Comparison of ENCODE assay signal across 8 mouse cellular contexts in genomic region chr10:127265727-127266111, GRCm38 (mm10). TPM values are rescaled to one million over a fixed set of nuclear protein-coding genes. Genes with fewer than 3 reads are reported as not detected.
DNase-seq lines count a peak whose midpoint lies in the region; ATAC-seq and TF ChIP-seq lines count a peak whose summit lies in the region.

No protein-coding gene starts in this region.

- intact Hi-C loops in gastrocnemius, postnatal 36 days (cut with DNase I), result no loop called here

- no peak overlapping the region for H3K4me3 ChIP-seq in neural tube, embryonic 11.5 days (ENCODE audit: low read depth, low read length)
- H3K4me3 ChIP-seq in embryonic facial prominence, embryonic 13.5 days, result peak overlapping the region; percentile 98
- H3K4me3 ChIP-seq in intestine, postnatal 0 days (ENCODE audit: low read depth, low read length), result peak overlapping the region; percentile 97; the same call in 1 of the 2 replicates
- H3K4me3 ChIP-seq in midbrain, embryonic 12.5 days, result peak overlapping the region; percentile 98; the same call in 1 of the 2 replicates

- no peak for DNase-seq in neural tube, embryonic 11.5 days (ENCODE audit: low spot score)
- no peak for DNase-seq in neural tube, embryonic 10.5 days (ENCODE audit: extremely low spot score, low spot score)
- DNase-seq in spleen, postnatal 4 days (ENCODE audit: low spot score in 2 of 2), result no peak
- DNase-seq in gastrocnemius, postnatal 36 days, result no peak
- DNase-seq in left cerebral cortex, adult 18-20 months (ENCODE audit: low spot score in 2 of 2), result no peak

- H3K27me3 ChIP-seq in neural tube, embryonic 11.5 days (ENCODE audit: control insufficient read depth, insufficient read depth, low read length), result peaks cover 9% of the 10 kb centered on the region
- peaks cover 34% of the 10 kb centered on the region for H3K27me3 ChIP-seq in embryonic facial prominence, embryonic 13.5 days
- H3K27me3 ChIP-seq in intestine, postnatal 0 days (replicated peaks; ENCODE audit: control insufficient read depth, insufficient read depth, low read length), result peaks cover 22% of the 10 kb centered on the region
- H3K27me3 ChIP-seq in midbrain, embryonic 12.5 days, result peaks cover 29% of the 10 kb centered on the region

- no peak overlapping the region for H3K27ac ChIP-seq in neural tube, embryonic 11.5 days (ENCODE audit: low read depth, low read length)
- H3K27ac ChIP-seq in embryonic facial prominence, embryonic 13.5 days, result 0 out of 2 replicates have a peak overlapping the region, but pooled peaks have one; percentile 82
- no peak overlapping the region for H3K27ac ChIP-seq in intestine, postnatal 0 days (ENCODE audit: low read depth, low read length)
- 0 out of 2 replicates have a peak overlapping the region, but pooled peaks have one; percentile 90 for H3K27ac ChIP-seq in midbrain, embryonic 12.5 days (replicated peaks)

- peak; percentile 48 for TF ChIP-seq CTCF in intestine, postnatal 0 days (IDR thresholded peaks at IDR 0.05; ENCODE audit: low read depth)

- 30% methylated on average over 4 of the region's 4 CpGs for WGBS in neural tube, embryonic 11.5 days
- WGBS in embryonic facial prominence, embryonic 13.5 days, result 29% methylated on average over 4 of the region's 4 CpGs
- 29% methylated on average over 4 of the region's 4 CpGs for WGBS in intestine, postnatal 0 days
- 31% methylated on average over 4 of the region's 4 CpGs for WGBS in midbrain, embryonic 12.5 days

- no peaks in the 10 kb centered on the region for H3K9me3 ChIP-seq in neural tube, embryonic 11.5 days (ENCODE audit: control insufficient read depth, low read length)
- no peaks in the 10 kb centered on the region for H3K9me3 ChIP-seq in embryonic facial prominence, embryonic 13.5 days
- H3K9me3 ChIP-seq in intestine, postnatal 0 days (ENCODE audit: control insufficient read depth), result no peaks in the 10 kb centered on the region
- no peaks in the 10 kb centered on the region for H3K9me3 ChIP-seq in midbrain, embryonic 12.5 days

- peak overlapping the region; percentile 1; the same call in 1 of the 2 replicates for H3K4me2 ChIP-seq in neural tube, embryonic 11.5 days (ENCODE audit: low read depth)
- peak overlapping the region; percentile 93 for H3K4me2 ChIP-seq in embryonic facial prominence, embryonic 13.5 days
- peak overlapping the region; percentile 18; the same call in 1 of the 2 replicates for H3K4me2 ChIP-seq in intestine, postnatal 0 days (replicated peaks; ENCODE audit: low read depth)
- H3K4me2 ChIP-seq in midbrain, embryonic 12.5 days (replicated peaks), result peak overlapping the region; percentile 93

- ATAC-seq in neural tube, embryonic 11.5 days (ENCODE audit: insufficient read depth, low FRiP score, low TSS enrichment), result 0 out of 2 replicates have a peak, but pooled peaks have one; percentile 36
- no peak for ATAC-seq in embryonic facial prominence, embryonic 13.5 days (ENCODE audit: insufficient number of reproducible peaks, insufficient read depth, low FRiP score, low TSS enrichment, low read depth)
- ATAC-seq in intestine, postnatal 0 days, result peak; percentile 28; the same call in 1 of the 2 replicates
- ATAC-seq in midbrain, embryonic 12.5 days (ENCODE audit: low FRiP score, low read depth), result peak; percentile 52

- H3K9ac ChIP-seq in neural tube, embryonic 11.5 days (ENCODE audit: low read length), result no peak overlapping the region
- no peak overlapping the region for H3K9ac ChIP-seq in embryonic facial prominence, embryonic 13.5 days
- H3K9ac ChIP-seq in intestine, postnatal 0 days (ENCODE audit: low read depth, low read length), result no peak overlapping the region
- no peak overlapping the region for H3K9ac ChIP-seq in midbrain, embryonic 12.5 days (replicated peaks)

- peaks cover 16% of the 10 kb centered on the region for H3K4me1 ChIP-seq in neural tube, embryonic 11.5 days (ENCODE audit: control insufficient read depth, insufficient read depth, low read length)
- H3K4me1 ChIP-seq in embryonic facial prominence, embryonic 13.5 days, result peaks cover 34% of the 10 kb centered on the region
- H3K4me1 ChIP-seq in intestine, postnatal 0 days (replicated peaks; ENCODE audit: control insufficient read depth, insufficient read depth, low read length), result peaks cover 7% of the 10 kb centered on the region; the same call in 1 of the 2 replicates
- peaks cover 43% of the 10 kb centered on the region for H3K4me1 ChIP-seq in midbrain, embryonic 12.5 days

- H3K36me3 ChIP-seq in neural tube, embryonic 11.5 days (ENCODE audit: control insufficient read depth, insufficient read depth, low read length), result peaks cover 4% of the 10 kb centered on the region; the same call in 1 of the 2 replicates
- H3K36me3 ChIP-seq in embryonic facial prominence, embryonic 13.5 days, result peaks cover 24% of the 10 kb centered on the region
- H3K36me3 ChIP-seq in intestine, postnatal 0 days (ENCODE audit: control insufficient read depth, insufficient read depth), result peaks cover 19% of the 10 kb centered on the region
- peaks cover 21% of the 10 kb centered on the region for H3K36me3 ChIP-seq in midbrain, embryonic 12.5 days

RNA-seq across cellular contexts. Expression of gene Dctn2, which starts 0.4 kb away (rescaled TPM):
- polyA plus RNA-seq in neural tube, embryonic 11.5 days (2014; fragmentation: Nextera tagmentation; extraction: Ambion mirVana), result 224 and 230 TPM in 2 replicates
- polyA plus RNA-seq in embryonic facial prominence, embryonic 13.5 days (2015; fragmentation: Nextera tagmentation; extraction: Ambion mirVana), result 187 and 199 TPM in 2 replicates
- 143 and 147 TPM in 2 replicates for polyA plus RNA-seq in intestine, postnatal 0 days (2015; fragmentation: Nextera tagmentation; extraction: Ambion mirVana)
- 245 and 250 TPM in 2 replicates for polyA plus RNA-seq in midbrain, embryonic 12.5 days (2016; fragmentation: Nextera tagmentation; extraction: Ambion mirVana)
- 10 to 100 TPM; 86.8 to 91.8 TPM for total RNA-seq in gastrocnemius, postnatal 36 days (2021)
- 100 to 1,000 TPM; 260 TPM for total RNA-seq in left cerebral cortex, adult 18-20 months (2021)

RNA-seq across cellular contexts. Expression of gene Kif5a, which starts 2.6 kb away (rescaled TPM):
- 43.4 and 51.0 TPM in 2 replicates for polyA plus RNA-seq in neural tube, embryonic 11.5 days (2014; fragmentation: Nextera tagmentation; extraction: Ambion mirVana)
- 6.7 and 8.1 TPM in 2 replicates for polyA plus RNA-seq in embryonic facial prominence, embryonic 13.5 days (2015; fragmentation: Nextera tagmentation; extraction: Ambion mirVana)
- 2.7 and 3.7 TPM in 2 replicates for polyA plus RNA-seq in intestine, postnatal 0 days (2015; fragmentation: Nextera tagmentation; extraction: Ambion mirVana)
- polyA plus RNA-seq in midbrain, embryonic 12.5 days (2016; fragmentation: Nextera tagmentation; extraction: Ambion mirVana), result 53.9 and 61.6 TPM in 2 replicates
- total RNA-seq in gastrocnemius, postnatal 36 days (2021), result under 1 TPM; 0.20 to 0.66 TPM
- 1,000 to 10,000 TPM; 1,032 to 1,108 TPM for total RNA-seq in left cerebral cortex, adult 18-20 months (2021)

RNA-seq across cellular contexts. Expression of gene Mbd6, which starts 23.1 kb away (rescaled TPM):
- 17.0 and 17.6 TPM in 2 replicates for polyA plus RNA-seq in neural tube, embryonic 11.5 days (2014; fragmentation: Nextera tagmentation; extraction: Ambion mirVana)
- polyA plus RNA-seq in embryonic facial prominence, embryonic 13.5 days (2015; fragmentation: Nextera tagmentation; extraction: Ambion mirVana), result 14.9 and 19.2 TPM in 2 replicates
- 8.7 and 12.8 TPM in 2 replicates for polyA plus RNA-seq in intestine, postnatal 0 days (2015; fragmentation: Nextera tagmentation; extraction: Ambion mirVana)
- 20.3 and 21.7 TPM in 2 replicates for polyA plus RNA-seq in midbrain, embryonic 12.5 days (2016; fragmentation: Nextera tagmentation; extraction: Ambion mirVana)
- 10 to 100 TPM; 11.5 to 17.1 TPM for total RNA-seq in gastrocnemius, postnatal 36 days (2021)
- total RNA-seq in left cerebral cortex, adult 18-20 months (2021), result 10 to 100 TPM; 43.5 to 46.3 TPM

RNA-seq across cellular contexts. Expression of gene Mars, which starts 45.9 kb away (rescaled TPM):
- 164 and 166 TPM in 2 replicates for polyA plus RNA-seq in neural tube, embryonic 11.5 days (2014; fragmentation: Nextera tagmentation; extraction: Ambion mirVana)
- polyA plus RNA-seq in embryonic facial prominence, embryonic 13.5 days (2015; fragmentation: Nextera tagmentation; extraction: Ambion mirVana), result 113 and 128 TPM in 2 replicates
- 47.2 and 50.7 TPM in 2 replicates for polyA plus RNA-seq in intestine, postnatal 0 days (2015; fragmentation: Nextera tagmentation; extraction: Ambion mirVana)
- 156 and 166 TPM in 2 replicates for polyA plus RNA-seq in midbrain, embryonic 12.5 days (2016; fragmentation: Nextera tagmentation; extraction: Ambion mirVana)
- total RNA-seq in gastrocnemius, postnatal 36 days (2021), result 10 to 100 TPM; 54.1 to 56.1 TPM
- total RNA-seq in left cerebral cortex, adult 18-20 months (2021), result 10 to 100 TPM; 53.3 to 57.9 TPM

RNA-seq across cellular contexts. Expression of gene Pip4k2c, which starts 54.3 kb away (rescaled TPM):
- polyA plus RNA-seq in neural tube, embryonic 11.5 days (2014; fragmentation: Nextera tagmentation; extraction: Ambion mirVana), result 15.4 and 16.4 TPM in 2 replicates
- 28.1 and 30.8 TPM in 2 replicates for polyA plus RNA-seq in embryonic facial prominence, embryonic 13.5 days (2015; fragmentation: Nextera tagmentation; extraction: Ambion mirVana)
- 43.0 and 47.0 TPM in 2 replicates for polyA plus RNA-seq in intestine, postnatal 0 days (2015; fragmentation: Nextera tagmentation; extraction: Ambion mirVana)
- polyA plus RNA-seq in midbrain, embryonic 12.5 days (2016; fragmentation: Nextera tagmentation; extraction: Ambion mirVana), result 17.0 and 18.1 TPM in 2 replicates
- total RNA-seq in gastrocnemius, postnatal 36 days (2021), result 1 to 10 TPM; 5.6 to 6.1 TPM
- total RNA-seq in left cerebral cortex, adult 18-20 months (2021), result 100 to 1,000 TPM; 116 to 121 TPM

Comparison
In these comparisons a context has a peak if more than half of its experiments do, and no peak if none do; other contexts are left out.
1. H3K27ac ChIP-seq: peak in embryonic facial prominence, embryonic 13.5 days (single experiment) and midbrain, embryonic 12.5 days (single experiment); none in neural tube, embryonic 11.5 days (single experiment) and intestine, postnatal 0 days (single experiment).
2. H3K4me2 ChIP-seq: peak in every context shown above with its lines; median percentile 93 in embryonic facial prominence, embryonic 13.5 days; 93 in midbrain, embryonic 12.5 days; 18 in intestine, postnatal 0 days; 1 in neural tube, embryonic 11.5 days.